Mouse (Mus musculus) kidney, postnatal 14 days (tissue): Measurements from ENCODE around the gene Tuft1.
"Not testable (repeated sequence)": the region's sequence is repeated elsewhere in the genome, so short reads cannot be mapped to it uniquely, and the experiment has no call there.

Experiments
- DNase-seq: peaks from one replicate; pipeline ENCODE4 v3.0.0; 2022; ENCODE audit warnings: mixed read lengths

Tuft1 gene

DNA sequence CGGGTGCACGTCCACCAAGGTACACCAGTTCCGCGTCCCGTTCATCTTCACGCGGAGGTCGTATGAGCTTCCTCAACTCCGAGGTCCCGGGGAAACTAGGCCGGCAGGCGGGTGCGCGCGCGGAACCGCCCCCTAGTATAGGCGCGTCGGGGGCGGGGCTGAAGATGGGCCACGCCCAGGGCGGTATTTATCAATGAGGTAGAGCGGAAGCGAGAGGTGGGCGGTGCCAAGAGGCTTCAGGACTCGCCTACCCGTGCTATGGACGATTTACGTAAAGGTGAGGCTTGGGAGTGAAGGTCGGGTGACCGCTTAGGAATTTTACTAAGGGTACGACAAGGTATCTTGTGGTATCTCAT, at the start of gene Tuft1:
Gene Tuft1, minus strand, starts transcription at position 133 of the 356 bp plus-strand sequence.
- peak; percentile 87 for DNase-seq

- DNase-seq: peak; percentile 55
Measured at GRCm38 (mm10) chr3:94703364-94703763, 44.7 kb upstream of the Tuft1 start.

DNA sequence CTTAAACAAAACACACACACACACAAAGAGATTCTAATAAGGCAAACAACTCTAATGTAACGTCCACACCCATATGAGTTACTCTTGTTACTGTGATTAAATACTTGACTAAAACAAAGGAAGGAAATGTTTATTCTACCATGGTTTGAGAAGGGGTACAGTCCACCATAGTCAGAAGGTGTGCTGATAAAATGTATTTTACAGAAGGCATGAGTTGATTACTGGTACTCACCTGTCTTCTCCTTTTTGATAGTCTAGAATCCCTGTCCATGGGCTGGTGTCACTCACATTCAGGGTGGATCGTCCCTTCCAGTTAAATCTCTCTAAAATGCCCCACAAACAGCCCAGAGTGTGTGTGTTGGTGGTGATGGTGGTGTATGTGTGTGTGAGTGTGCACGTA, 44.2 kb upstream of the Tuft1 start:
- DNase-seq: no peak

DNA sequence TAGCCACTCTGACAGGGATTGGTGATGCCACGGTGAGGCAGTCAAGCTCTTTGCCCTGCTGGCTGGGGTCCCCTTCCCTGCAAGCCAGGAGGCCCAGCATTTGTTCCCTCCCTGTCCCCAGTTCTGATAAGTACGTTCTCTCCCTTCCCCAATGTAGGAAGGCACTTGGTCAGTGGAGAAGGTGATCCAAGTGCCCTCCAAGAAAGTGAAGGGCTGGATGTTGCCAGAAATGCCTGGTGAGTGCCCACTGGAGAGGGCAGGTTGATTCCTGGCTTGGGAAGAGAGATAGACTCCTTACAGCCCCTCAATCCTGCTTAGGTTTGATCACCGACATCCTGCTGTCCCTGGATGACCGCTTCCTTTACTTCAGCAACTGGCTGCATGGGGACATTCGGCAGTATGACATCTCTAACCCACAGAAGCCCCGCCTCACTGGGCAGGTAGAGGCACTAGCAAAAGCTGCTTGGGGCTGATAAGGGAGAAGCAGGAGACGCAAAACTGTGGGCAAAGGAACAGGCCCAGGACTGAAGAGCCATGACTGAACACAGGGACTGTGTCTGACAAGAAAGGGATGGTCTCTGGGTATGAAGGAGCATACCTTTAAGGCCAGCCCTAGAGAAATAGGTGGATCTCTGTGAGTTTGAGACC, 43.6 kb upstream of the Tuft1 start:
- DNase-seq: not testable (repeated sequence)

DNA sequence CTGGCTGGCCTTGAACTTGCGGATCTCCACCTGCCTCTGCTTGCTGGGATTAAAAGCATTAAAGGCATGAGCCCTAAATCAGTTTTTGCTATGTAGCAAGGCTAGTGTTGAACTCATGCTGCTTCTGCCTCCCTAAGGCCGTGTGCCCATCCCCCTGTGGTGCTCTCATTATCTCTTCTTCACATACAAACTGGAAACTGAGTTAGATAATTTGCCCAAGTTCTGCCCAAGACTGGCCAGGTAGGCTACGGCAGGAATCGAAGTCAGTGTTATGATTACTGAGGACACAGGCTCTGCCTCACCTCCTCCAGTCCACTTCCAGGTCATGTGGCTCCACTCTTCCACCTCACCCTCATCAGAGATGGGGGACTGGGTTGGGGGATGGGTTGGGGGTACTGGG, 37.6 kb upstream of the Tuft1 start:
- DNase-seq: not testable (repeated sequence)

- DNase-seq: not testable (repeated sequence)
Measured at GRCm38 (mm10) chr3:94695591-94695990, 36.9 kb upstream of the Tuft1 start.

- not testable (repeated sequence) for DNase-seq
Measured at GRCm38 (mm10) chr3:94693874-94694273, 35.2 kb upstream of the Tuft1 start.

- peak; percentile 68 for DNase-seq
Measured at GRCm38 (mm10) chr3:94693329-94693825, 34.7 kb upstream of the Tuft1 start, which contains the start of gene Selenbp2. Selenbp2 (plus strand) TSS chr3:94693556.

GRCm38 (mm10) chr3:94691694-94692093, 33.0 kb upstream of the Tuft1 start:
- not testable (repeated sequence) for DNase-seq

- DNase-seq: peak; percentile 37
Measured at GRCm38 (mm10) chr3:94690616-94691247, 32.1 kb upstream of the Tuft1 start.

GRCm38 (mm10) chr3:94690162-94690561, 31.5 kb upstream of the Tuft1 start:
- peak; percentile 22 for DNase-seq

- not testable (repeated sequence) for DNase-seq
Measured at GRCm38 (mm10) chr3:94689195-94689594, 30.5 kb upstream of the Tuft1 start.

DNA sequence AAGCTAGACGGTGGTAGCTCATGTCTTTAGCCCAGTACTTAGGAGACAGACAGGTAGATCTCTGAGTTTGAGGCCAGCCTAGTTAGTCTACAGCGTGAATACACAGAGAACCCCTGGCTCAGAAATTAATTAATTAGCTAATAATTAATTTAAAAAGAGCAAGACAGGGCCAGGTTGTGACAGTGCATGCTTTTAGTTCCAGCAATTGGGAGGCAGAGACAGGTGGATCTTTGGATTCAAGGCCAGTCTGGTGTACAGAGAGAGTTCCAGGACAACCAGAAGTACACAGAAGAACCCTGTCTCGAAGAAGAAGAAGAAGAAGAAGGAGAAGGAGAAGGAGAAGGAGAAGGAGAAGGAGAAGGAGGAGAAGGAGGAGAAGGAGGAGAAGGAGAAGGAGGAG, 30.0 kb upstream of the Tuft1 start:
- not testable (repeated sequence) for DNase-seq

- DNase-seq: not testable (repeated sequence)
Measured at GRCm38 (mm10) chr3:94685989-94686772, 27.5 kb upstream of the Tuft1 start.

DNA sequence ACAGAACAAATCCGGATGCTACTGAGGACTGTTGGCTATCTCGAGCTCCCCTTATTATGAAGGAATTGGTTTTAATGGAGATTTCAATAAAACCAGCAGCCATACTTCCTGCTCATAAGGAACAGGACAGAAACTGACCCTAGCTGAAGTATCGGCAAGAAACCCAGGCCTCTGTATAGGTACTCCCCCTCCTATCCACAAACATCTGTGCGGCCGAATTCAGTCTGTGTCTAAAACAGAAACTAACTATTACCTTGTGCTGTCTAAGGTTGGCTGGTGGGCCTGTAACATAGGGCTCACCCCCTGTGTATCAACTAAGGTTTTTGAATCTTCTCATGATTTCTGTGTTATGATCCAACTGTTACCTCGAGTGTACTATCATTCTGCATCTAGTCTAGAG, 25.0 kb upstream of the Tuft1 start:
- no peak for DNase-seq

GRCm38 (mm10) chr3:94680783-94681182, 22.1 kb upstream of the Tuft1 start:
- DNase-seq: no peak

DNA sequence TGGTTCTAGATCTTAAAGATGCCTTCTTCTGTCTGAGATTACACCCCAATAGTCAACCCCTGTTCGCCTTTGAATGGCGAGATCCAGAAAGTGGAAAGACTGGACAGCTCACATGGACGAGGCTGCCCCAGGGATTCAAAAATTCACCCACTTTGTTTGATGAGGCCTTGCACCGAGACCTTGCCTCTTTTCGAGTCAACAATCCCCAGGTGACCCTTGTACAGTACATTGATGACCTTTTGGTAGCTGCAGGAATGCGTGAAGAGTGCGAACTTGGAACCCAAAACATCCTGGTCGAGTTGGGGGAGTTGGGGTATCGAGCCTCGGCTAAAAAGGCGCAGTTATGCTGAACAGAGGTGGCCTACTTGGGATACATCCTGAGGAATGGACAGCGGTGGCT, 21.4 kb upstream of the Tuft1 start:
- DNase-seq: not testable (repeated sequence)

DNA sequence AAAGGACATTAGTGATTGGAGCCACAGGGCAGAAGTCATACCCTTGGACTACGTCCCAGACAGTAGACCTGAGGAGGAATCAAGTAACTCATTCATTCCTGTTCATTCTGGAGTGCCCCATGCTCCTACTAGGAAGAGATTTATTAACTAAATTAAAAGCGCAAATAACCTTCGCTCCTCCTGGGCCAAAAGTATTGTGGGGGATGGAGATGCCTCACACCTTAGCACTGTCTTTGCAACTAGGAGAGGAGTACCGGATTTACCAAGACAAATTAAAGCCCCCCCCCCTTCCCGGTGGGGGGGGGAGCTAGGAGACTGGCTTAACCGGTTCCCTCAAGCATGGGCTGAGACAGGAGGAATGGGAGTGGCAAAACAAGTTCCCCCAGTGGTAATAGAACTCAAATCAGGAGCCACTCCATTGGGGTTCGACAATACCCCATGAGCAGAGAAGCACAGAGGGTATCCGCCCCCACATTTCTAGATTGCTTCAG, 20.7 kb upstream of the Tuft1 start:
- DNase-seq: peak; percentile 47

- not testable (repeated sequence) for DNase-seq
Measured at GRCm38 (mm10) chr3:94675101-94675500, 16.4 kb upstream of the Tuft1 start.

DNA sequence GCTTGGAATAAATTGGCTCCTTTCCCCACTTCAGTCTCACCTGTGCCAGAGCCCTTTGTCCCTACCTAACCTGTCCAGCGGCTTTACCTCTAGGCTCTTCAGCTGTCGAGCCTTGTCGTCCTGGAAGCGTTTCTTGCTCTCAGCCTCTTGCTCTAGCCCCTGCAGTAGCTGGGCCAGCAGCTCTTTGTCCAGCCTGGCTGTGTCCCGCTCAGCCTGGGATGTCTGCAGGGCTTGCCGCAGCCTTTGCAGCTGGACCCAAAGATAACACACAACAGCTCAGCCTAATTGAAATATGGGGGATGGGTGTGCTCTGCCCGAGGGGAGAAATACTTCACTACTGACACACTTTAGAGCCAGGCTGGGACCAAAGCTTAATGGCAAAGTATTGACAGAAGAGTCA, 7.2 kb upstream of the Tuft1 start:
- DNase-seq: not testable (repeated sequence)

GRCm38 (mm10) chr3:94665060-94665802, 6.6 kb upstream of the Tuft1 start:
- not testable (repeated sequence) for DNase-seq

- DNase-seq: not testable (repeated sequence)
Measured at GRCm38 (mm10) chr3:94660841-94661240, 2.2 kb upstream of the Tuft1 start.
